Mouse (Mus musculus): ENCODE data around the gene Platr17.

DNA sequence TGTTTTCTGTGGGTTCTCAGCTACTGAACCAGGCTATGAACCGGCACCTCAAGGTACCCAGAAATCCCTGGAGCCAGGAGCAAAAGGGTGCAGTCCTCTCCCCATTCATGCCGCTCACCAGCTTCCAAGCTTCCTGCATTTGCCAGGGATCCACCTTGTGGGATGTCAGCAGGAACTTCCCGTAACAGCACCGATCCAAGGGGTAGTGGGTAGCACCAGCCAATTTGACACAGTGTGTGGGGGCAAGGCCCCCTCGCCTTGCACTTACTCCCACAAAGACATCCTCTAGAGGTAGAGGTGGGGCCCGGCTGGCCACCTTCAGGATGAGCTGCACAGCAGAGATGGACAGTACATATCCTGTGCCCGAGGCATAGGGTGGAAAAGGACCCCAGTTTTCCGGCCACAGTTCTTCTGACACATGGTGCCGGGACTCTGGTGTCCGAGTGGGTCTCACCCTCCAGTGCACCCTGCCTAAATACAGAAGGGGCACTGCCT lies 45.2 kb downstream of the Platr17 start:
- TF ChIP-seq CTCF (IDR thresholded peaks at IDR 0.05) = no peak
- no peak for TF ChIP-seq POLR2A (IDR thresholded peaks at IDR 0.05; ENCODE audit: insufficient read depth, low read depth, low read length)
- no peak for TF ChIP-seq EP300 (IDR thresholded peaks at IDR 0.05; ENCODE audit: insufficient read depth, low read depth, low read length)

All from heart, adult 2 months (tissue).